Comparison of ENCODE assay signal across 14 mouse cellular contexts in genomic region chr13:83997599-83998369, GRCm38 (mm10).
DNase-seq lines count a peak whose midpoint lies in the region; ATAC-seq and TF ChIP-seq lines count a peak whose summit lies in the region.
"Had no signal": no experiment of that assay in that cellular context is flagged by ENCODE, and none has a peak within 500 bp of the region (broad histone marks: within the 10 kb centered on the region; RNA-seq: fewer than 3 reads in every experiment).

No protein-coding gene starts in this region.

- no peaks in the 10 kb centered on the region for H3K9me3 ChIP-seq in embryonic facial prominence, embryonic 10.5 days
- no peaks in the 10 kb centered on the region for H3K9me3 ChIP-seq in hindbrain, embryonic 13.5 days
- no peaks in the 10 kb centered on the region for H3K9me3 ChIP-seq in midbrain, embryonic 13.5 days
- no peaks in the 10 kb centered on the region for H3K9me3 ChIP-seq in kidney, embryonic 16.5 days (ENCODE audit: low read length)
- H3K9me3 ChIP-seq: embryonic facial prominence, embryonic 13.5 days; G1E; heart, embryonic 13.5 days; liver, embryonic 12.5 days had no signal

- peak overlapping the region; percentile 10; the same call in 1 of the 2 replicates for H3K27ac ChIP-seq in embryonic facial prominence, embryonic 10.5 days (replicated peaks)
- H3K27ac ChIP-seq in hindbrain, embryonic 13.5 days = peak overlapping the region; percentile 64
- peak overlapping the region; percentile 69 for H3K27ac ChIP-seq in midbrain, embryonic 13.5 days
- H3K27ac ChIP-seq in kidney, embryonic 16.5 days (ENCODE audit: low read length) = no peak overlapping the region
- no peak overlapping the region for H3K27ac ChIP-seq in left cerebral cortex, adult 2 months
- H3K27ac ChIP-seq: embryonic facial prominence, embryonic 13.5 days; heart, embryonic 13.5 days; liver, embryonic 12.5 days; macrophage had no signal

- TF ChIP-seq CTCF in left cerebral cortex, adult 2 months (IDR thresholded peaks at IDR 0.05) = no peak

- 0 out of 2 replicates have a peak overlapping the region, but pooled peaks have one; percentile 8 for H3K4me2 ChIP-seq in hindbrain, embryonic 13.5 days
- peak overlapping the region; percentile 13; the same call in 1 of the 2 replicates for H3K4me2 ChIP-seq in midbrain, embryonic 13.5 days (replicated peaks)
- H3K4me2 ChIP-seq in kidney, embryonic 16.5 days (replicated peaks; ENCODE audit: low read depth, low read length) = no peak overlapping the region
- H3K4me2 ChIP-seq: embryonic facial prominence, embryonic 13.5 days; heart, embryonic 13.5 days; liver, embryonic 12.5 days had no signal

- intact Hi-C loops in left cerebral cortex, adult 2 months (cut with DNase I) = no loop called here
- intact Hi-C loops in heart, postnatal 14 days (cut with DNase I) = no loop called here

- 0 out of 2 replicates have a peak, but pooled peaks cover 3% of the 10 kb centered on the region for H3K4me1 ChIP-seq in embryonic facial prominence, embryonic 10.5 days
- peaks cover 8% of the 10 kb centered on the region; the same call in 1 of the 2 replicates for H3K4me1 ChIP-seq in hindbrain, embryonic 13.5 days (replicated peaks)
- H3K4me1 ChIP-seq in midbrain, embryonic 13.5 days (replicated peaks) = peaks cover 9% of the 10 kb centered on the region
- H3K4me1 ChIP-seq in kidney, embryonic 16.5 days (ENCODE audit: insufficient read depth, low read length) = no peaks in the 10 kb centered on the region
- H3K4me1 ChIP-seq: embryonic facial prominence, embryonic 13.5 days; heart, embryonic 13.5 days; liver, embryonic 12.5 days had no signal

- ATAC-seq in hindbrain, embryonic 13.5 days (ENCODE audit: low FRiP score) = peak; percentile 75; the same call in 1 of the 2 replicates
- peak; percentile 84 for ATAC-seq in midbrain, embryonic 13.5 days
- ATAC-seq in kidney, embryonic 16.5 days (ENCODE audit: low FRiP score, low TSS enrichment) = no peak
- ATAC-seq: liver, embryonic 12.5 days had no signal

- no peak overlapping the region for H3K9ac ChIP-seq in hindbrain, embryonic 13.5 days
- H3K9ac ChIP-seq in midbrain, embryonic 13.5 days (replicated peaks) = 0 out of 2 replicates have a peak overlapping the region, but pooled peaks have one; percentile 14
- no peak overlapping the region for H3K9ac ChIP-seq in kidney, embryonic 16.5 days (replicated peaks; ENCODE audit: low read length)
- H3K9ac ChIP-seq: embryonic facial prominence, embryonic 13.5 days; heart, embryonic 13.5 days; liver, embryonic 12.5 days had no signal

- no peaks in the 10 kb centered on the region for H3K36me3 ChIP-seq in embryonic facial prominence, embryonic 10.5 days (replicated peaks)
- H3K36me3 ChIP-seq in hindbrain, embryonic 13.5 days = no peaks in the 10 kb centered on the region
- H3K36me3 ChIP-seq in midbrain, embryonic 13.5 days = no peaks in the 10 kb centered on the region
- no peaks in the 10 kb centered on the region for H3K36me3 ChIP-seq in kidney, embryonic 16.5 days (ENCODE audit: insufficient read depth, low read length)
- H3K36me3 ChIP-seq: embryonic facial prominence, embryonic 13.5 days; G1E; heart, embryonic 13.5 days; liver, embryonic 12.5 days had no signal

- peak; percentile 30 for DNase-seq in Muller cell, postnatal 12 days (ENCODE audit: inconsistent ontology term)
- DNase-seq in embryonic facial prominence, embryonic 10.5 days (ENCODE audit: low spot score) = no peak
- no peak for DNase-seq in adrenal gland, adult 18-20 months (ENCODE audit: low spot score in 2 of 2)
- no peak for DNase-seq in left cerebral cortex, adult 2 months (ENCODE audit: extremely low spot score in 1 of 2, low spot score in 2 of 2)
- DNase-seq in heart, postnatal 14 days = no peak
- DNase-seq: kidney, adult 8-10 months had no signal

- no peak overlapping the region for H3K4me3 ChIP-seq in embryonic facial prominence, embryonic 10.5 days
- H3K4me3 ChIP-seq in hindbrain, embryonic 13.5 days = no peak overlapping the region
- no peak overlapping the region for H3K4me3 ChIP-seq in midbrain, embryonic 13.5 days (replicated peaks)
- H3K4me3 ChIP-seq in kidney, embryonic 16.5 days (ENCODE audit: low read length) = no peak overlapping the region
- no peak overlapping the region for H3K4me3 ChIP-seq in left cerebral cortex, adult 2 months
- H3K4me3 ChIP-seq: embryonic facial prominence, embryonic 13.5 days; heart, embryonic 13.5 days; liver, embryonic 12.5 days had no signal

- WGBS in embryonic facial prominence, embryonic 10.5 days = 56% methylated on average over 12 of the region's 12 CpGs
- WGBS in hindbrain, embryonic 13.5 days = 45% methylated on average over 12 of the region's 12 CpGs
- WGBS in midbrain, embryonic 13.5 days = 41% methylated on average over 12 of the region's 12 CpGs
- 64% methylated on average over 12 of the region's 12 CpGs for WGBS in kidney, embryonic 16.5 days

- no peaks in the 10 kb centered on the region for H3K27me3 ChIP-seq in embryonic facial prominence, embryonic 10.5 days (replicated peaks; ENCODE audit: low read depth, poor library complexity, severe bottlenecking)
- no peaks in the 10 kb centered on the region for H3K27me3 ChIP-seq in hindbrain, embryonic 13.5 days
- H3K27me3 ChIP-seq in midbrain, embryonic 13.5 days = no peaks in the 10 kb centered on the region
- H3K27me3 ChIP-seq in kidney, embryonic 16.5 days (ENCODE audit: insufficient read depth, low read length) = no peaks in the 10 kb centered on the region
- H3K27me3 ChIP-seq: embryonic facial prominence, embryonic 13.5 days; heart, embryonic 13.5 days; liver, embryonic 12.5 days had no signal

Comparison
In these comparisons a context has a peak if more than half of its experiments do, and no peak if none do; other contexts are left out.
1. H3K27ac ChIP-seq: peak in embryonic facial prominence, embryonic 10.5 days (single experiment), hindbrain, embryonic 13.5 days (single experiment) and midbrain, embryonic 13.5 days (single experiment); none in kidney, embryonic 16.5 days (single experiment) and left cerebral cortex, adult 2 months (single experiment).